Mouse (Mus musculus) urinary bladder, adult 18-20 months (tissue): ENCODE data around the gene Pip4k2a.
"Not testable (repeated sequence)": the region's sequence is repeated elsewhere in the genome, so short reads cannot be mapped to it uniquely, and the experiment has no call there.

Experiments used
- DNase-seq, 2 experiments: peaks; one replicate each; pipeline ENCODE4 v3.0.0; 2022; ENCODE audit warnings: low spot score in 2 of 2, mixed read lengths in 2 of 2

Pip4k2a gene

GRCm38 (mm10) chr2:18998054-18998478 lies at the start of gene Pip4k2a, which contains the start of gene 4930426L09Rik:
TSS of gene Pip4k2a (minus strand) at chr2:18998126.
TSS of gene 4930426L09Rik (plus strand) at chr2:18998343.
- DNase-seq: peak; percentile 84 to 88

- no peak for DNase-seq
Observed at GRCm38 (mm10) chr2:19037907-19038570, 40.1 kb upstream of the Pip4k2a start.

- no peak for DNase-seq
Observed at GRCm38 (mm10) chr2:19037430-19037829, 39.5 kb upstream of the Pip4k2a start.

GRCm38 (mm10) chr2:19024807-19025206 lies 26.9 kb upstream of the Pip4k2a start:
- DNase-seq: no peak

- no peak for DNase-seq
Observed at GRCm38 (mm10) chr2:19018034-19018433, 20.1 kb upstream of the Pip4k2a start.

- no peak for DNase-seq
Observed at GRCm38 (mm10) chr2:19016839-19017238, 18.9 kb upstream of the Pip4k2a start.

GRCm38 (mm10) chr2:19016348-19016747 lies 18.4 kb upstream of the Pip4k2a start:
- DNase-seq: no peak

GRCm38 (mm10) chr2:19011443-19011842 lies 13.5 kb upstream of the Pip4k2a start:
- no peak for DNase-seq

- DNase-seq: not testable (repeated sequence)
Observed at GRCm38 (mm10) chr2:19010541-19010940, 12.6 kb upstream of the Pip4k2a start.

GRCm38 (mm10) chr2:19007580-19007979 lies 9.7 kb upstream of the Pip4k2a start:
- no peak for DNase-seq

GRCm38 (mm10) chr2:19006124-19006523 lies 8.2 kb upstream of the Pip4k2a start:
- no peak for DNase-seq

- DNase-seq: no peak
Observed at GRCm38 (mm10) chr2:19004801-19005200, 6.9 kb upstream of the Pip4k2a start.

GRCm38 (mm10) chr2:18999395-18999794 lies 1.5 kb upstream of the Pip4k2a start:
- no peak for DNase-seq

- peak; percentile 17 to 58 for DNase-seq
Observed at GRCm38 (mm10) chr2:18997387-18997971, 447 bp downstream of the Pip4k2a start.

- peak; percentile 10 to 11 for DNase-seq
Observed at GRCm38 (mm10) chr2:18996451-18997211, 1.3 kb downstream of the Pip4k2a start.

- no peak for DNase-seq
Observed at GRCm38 (mm10) chr2:18992512-18993510, 5.1 kb downstream of the Pip4k2a start.

- no peak for DNase-seq
Observed at GRCm38 (mm10) chr2:18988885-18989284, 9.0 kb downstream of the Pip4k2a start.

- DNase-seq: no peak
Observed at GRCm38 (mm10) chr2:18985506-18985905, 12.4 kb downstream of the Pip4k2a start.

GRCm38 (mm10) chr2:18984095-18984847 lies 13.7 kb downstream of the Pip4k2a start:
- DNase-seq: no peak

GRCm38 (mm10) chr2:18983546-18983945 lies 14.4 kb downstream of the Pip4k2a start:
- DNase-seq: no peak

GRCm38 (mm10) chr2:18982581-18982980 lies 15.3 kb downstream of the Pip4k2a start:
- DNase-seq: no peak
